Mouse (Mus musculus): ENCODE results near the gene Lrrc66.
"Not testable (repeated sequence)": the region's sequence is repeated elsewhere in the genome, so short reads cannot be mapped to it uniquely, and the experiment has no call there.

The Lrrc66 gene

GRCm38 (mm10) chr5:73611071-73611470 is 21.3 kb downstream of the Lrrc66 start:
- no peak for DNase-seq

GRCm38 (mm10) chr5:73604964-73605363 is 27.4 kb downstream of the Lrrc66 start:
- no peak for DNase-seq

GRCm38 (mm10) chr5:73604542-73604941 is 27.8 kb downstream of the Lrrc66 start:
- DNase-seq = no peak

GRCm38 (mm10) chr5:73602865-73603264 is 29.5 kb downstream of the Lrrc66 start:
- DNase-seq = no peak

- DNase-seq = peak; percentile 19
Observed at GRCm38 (mm10) chr5:73601361-73601763, 31.0 kb downstream of the Lrrc66 start.

- no peak for DNase-seq
Observed at GRCm38 (mm10) chr5:73599991-73600390, 32.3 kb downstream of the Lrrc66 start.

GRCm38 (mm10) chr5:73598943-73599695 is 33.2 kb downstream of the Lrrc66 start:
- DNase-seq = peak; percentile 17

- no peak for DNase-seq
Observed at GRCm38 (mm10) chr5:73587119-73587518, 45.2 kb downstream of the Lrrc66 start.

- DNase-seq = no peak
Observed at GRCm38 (mm10) chr5:73586597-73586996, 45.7 kb downstream of the Lrrc66 start.

- DNase-seq = no peak
Observed at GRCm38 (mm10) chr5:73585212-73586115, 46.9 kb downstream of the Lrrc66 start.

GRCm38 (mm10) chr5:73584011-73584410 is 48.3 kb downstream of the Lrrc66 start:
- not testable (repeated sequence) for DNase-seq

GRCm38 (mm10) chr5:73578131-73578530 is 54.2 kb downstream of the Lrrc66 start:
- DNase-seq = no peak

- peak; percentile 31 for DNase-seq
Observed at GRCm38 (mm10) chr5:73576708-73577107, 55.6 kb downstream of the Lrrc66 start.

GRCm38 (mm10) chr5:73574616-73575015 is 57.7 kb downstream of the Lrrc66 start:
- DNase-seq = no peak

- no peak for DNase-seq
Observed at GRCm38 (mm10) chr5:73573789-73574188, 58.5 kb downstream of the Lrrc66 start.

- DNase-seq = no peak
Observed at GRCm38 (mm10) chr5:73572846-73573245, 59.5 kb downstream of the Lrrc66 start.

GRCm38 (mm10) chr5:73571395-73572156 is 60.8 kb downstream of the Lrrc66 start:
- DNase-seq = no peak

GRCm38 (mm10) chr5:73569181-73569580 is 63.1 kb downstream of the Lrrc66 start:
- DNase-seq = no peak

- DNase-seq = no peak
Observed at GRCm38 (mm10) chr5:73566892-73567291, 65.4 kb downstream of the Lrrc66 start.

- no peak for DNase-seq
Observed at GRCm38 (mm10) chr5:73566119-73566518, 66.2 kb downstream of the Lrrc66 start.

- DNase-seq = no peak
Observed at GRCm38 (mm10) chr5:73564038-73564437, 68.3 kb downstream of the Lrrc66 start.

- DNase-seq = no peak
Observed at GRCm38 (mm10) chr5:73558756-73559155, 73.6 kb downstream of the Lrrc66 start.
